11 mouse cellular contexts compared by ENCODE assay signal in genomic region chr3:38907676-38908425, GRCm38 (mm10). TPM values are rescaled to one million over a fixed set of nuclear protein-coding genes. Genes with fewer than 3 reads are reported as not detected.
DNase-seq lines count a peak whose midpoint lies in the region; ATAC-seq and TF ChIP-seq lines count a peak whose summit lies in the region.
"Had no signal": no experiment of that assay in that cellular context is flagged by ENCODE, and none has a peak within 500 bp of the region (broad histone marks: within the 10 kb centered on the region; RNA-seq: fewer than 3 reads in every experiment).

No protein-coding gene starts in this region.

- WGBS in cerebellum, adult 2 months: 16% methylated on average over 14 of the region's 14 CpGs
- 35% methylated on average over 14 of the region's 14 CpGs for WGBS in intestine, embryonic 14.5 days
- WGBS in intestine, embryonic 15.5 days: 42% methylated on average over 14 of the region's 14 CpGs
- 28% methylated on average over 14 of the region's 14 CpGs for WGBS in hindbrain, embryonic 10.5 days
- 12% methylated on average over 14 of the region's 14 CpGs for WGBS in midbrain, embryonic 16.5 days

- H3K4me3 ChIP-seq in cerebellum, adult 2 months (replicated peaks; ENCODE audit: insufficient read depth, low read depth, low read length): peak overlapping the region; percentile 36
- H3K4me3 ChIP-seq in intestine, embryonic 14.5 days (ENCODE audit: low read depth, low read length): no peak overlapping the region
- H3K4me3 ChIP-seq in intestine, embryonic 15.5 days (replicated peaks): no peak overlapping the region
- H3K4me3 ChIP-seq in hindbrain, embryonic 10.5 days: peak overlapping the region; percentile 34
- peak overlapping the region; percentile 21 for H3K4me3 ChIP-seq in midbrain, embryonic 16.5 days (ENCODE audit: low read depth, low read length)

- H3K4me2 ChIP-seq in intestine, embryonic 14.5 days (ENCODE audit: low read length): 0 out of 2 replicates have a peak overlapping the region, but pooled peaks have one; percentile 3
- H3K4me2 ChIP-seq in intestine, embryonic 15.5 days (replicated peaks): no peak overlapping the region
- peak overlapping the region; percentile 57 for H3K4me2 ChIP-seq in midbrain, embryonic 16.5 days (ENCODE audit: low read length)

- no peak for TF ChIP-seq POLR2A in cerebellum, adult 2 months (IDR thresholded peaks at IDR 0.05; ENCODE audit: borderline replicate concordance, insufficient read depth, low read length)

- H3K27me3 ChIP-seq in cerebellum, adult 2 months (ENCODE audit: control insufficient read depth, insufficient read depth, low read length): no peaks in the 10 kb centered on the region
- no peaks in the 10 kb centered on the region for H3K27me3 ChIP-seq in intestine, embryonic 14.5 days (replicated peaks; ENCODE audit: control insufficient read depth, insufficient read depth, low read length)
- H3K27me3 ChIP-seq in intestine, embryonic 15.5 days (replicated peaks): no peaks in the 10 kb centered on the region
- no peaks in the 10 kb centered on the region for H3K27me3 ChIP-seq in hindbrain, embryonic 10.5 days (ENCODE audit: insufficient read depth, poor library complexity, severe bottlenecking)
- H3K27me3 ChIP-seq in midbrain, embryonic 16.5 days (ENCODE audit: control insufficient read depth, insufficient read depth, low read depth, low read length): no peaks in the 10 kb centered on the region

- H3K9ac ChIP-seq in intestine, embryonic 14.5 days (ENCODE audit: low read length): no peak overlapping the region
- H3K9ac ChIP-seq in intestine, embryonic 15.5 days: no peak overlapping the region
- H3K9ac ChIP-seq in midbrain, embryonic 16.5 days (ENCODE audit: low read depth, low read length): peak overlapping the region; percentile 33

- intact Hi-C loops in left cerebral cortex, postnatal 36 days (cut with DNase I): no loop called here

- ATAC-seq in intestine, embryonic 14.5 days (replicated peaks; ENCODE audit: low FRiP score, low TSS enrichment, low read depth): no peak
- ATAC-seq in intestine, embryonic 15.5 days: no peak
- peak; percentile 58; the same call in 1 of the 2 replicates for ATAC-seq in midbrain, embryonic 16.5 days
- ATAC-seq in activated CD4-positive, CD25-positive, alpha-beta regulatory T cell, adult 4 months: no peak

- peaks cover 5% of the 10 kb centered on the region for H3K4me1 ChIP-seq in cerebellum, adult 2 months (ENCODE audit: control insufficient read depth, insufficient read depth, low read length)
- H3K4me1 ChIP-seq in intestine, embryonic 14.5 days (replicated peaks; ENCODE audit: control insufficient read depth, insufficient read depth, low read length): peaks cover 7% of the 10 kb centered on the region
- peaks cover 7% of the 10 kb centered on the region; the same call in 1 of the 2 replicates for H3K4me1 ChIP-seq in intestine, embryonic 15.5 days (replicated peaks)
- H3K4me1 ChIP-seq in hindbrain, embryonic 10.5 days (replicated peaks): peaks cover 50% of the 10 kb centered on the region
- peaks cover 22% of the 10 kb centered on the region for H3K4me1 ChIP-seq in midbrain, embryonic 16.5 days (ENCODE audit: control insufficient read depth, insufficient read depth, low read length)

- no peak for DNase-seq in cerebellum, adult 2 months
- DNase-seq in cerebellum, adult 9-11 months: no peak
- DNase-seq in intestine, embryonic 14.5 days (ENCODE audit: low spot score): no peak
- DNase-seq in hindbrain, embryonic 10.5 days (ENCODE audit: low spot score): peak; percentile 33
- DNase-seq in left cerebral cortex, postnatal 36 days (ENCODE audit: low spot score in 2 of 2): no peak
- DNase-seq: kidney, postnatal 4 days; lung, postnatal 10 days had no signal

- H3K9me3 ChIP-seq in intestine, embryonic 14.5 days (ENCODE audit: control insufficient read depth, low read length): no peaks in the 10 kb centered on the region
- H3K9me3 ChIP-seq in intestine, embryonic 15.5 days: no peaks in the 10 kb centered on the region
- no peaks in the 10 kb centered on the region for H3K9me3 ChIP-seq in hindbrain, embryonic 10.5 days
- H3K9me3 ChIP-seq in midbrain, embryonic 16.5 days (replicated peaks; ENCODE audit: control insufficient read depth, low read length, poor library complexity, severe bottlenecking): no peaks in the 10 kb centered on the region

- H3K27ac ChIP-seq in cerebellum, adult 2 months (ENCODE audit: insufficient read depth, low read length): no peak overlapping the region
- no peak overlapping the region for H3K27ac ChIP-seq in intestine, embryonic 14.5 days (ENCODE audit: low read depth)
- H3K27ac ChIP-seq in intestine, embryonic 15.5 days: no peak overlapping the region
- H3K27ac ChIP-seq in hindbrain, embryonic 10.5 days: peak overlapping the region; percentile 85
- peak overlapping the region; percentile 43; the same call in 1 of the 2 replicates for H3K27ac ChIP-seq in midbrain, embryonic 16.5 days (ENCODE audit: low read length)

- TF ChIP-seq CTCF in cerebellum, adult 2 months (IDR thresholded peaks at IDR 0.05; ENCODE audit: borderline replicate concordance, insufficient read depth, low read depth, low read length): no peak

- H3K36me3 ChIP-seq in intestine, embryonic 14.5 days (ENCODE audit: control insufficient read depth, insufficient read depth, low read length): no peaks in the 10 kb centered on the region
- H3K36me3 ChIP-seq in intestine, embryonic 15.5 days: no peaks in the 10 kb centered on the region
- peaks cover 11% of the 10 kb centered on the region for H3K36me3 ChIP-seq in hindbrain, embryonic 10.5 days
- H3K36me3 ChIP-seq in midbrain, embryonic 16.5 days (ENCODE audit: control insufficient read depth, insufficient read depth, low read length): no peaks in the 10 kb centered on the region
- H3K36me3 ChIP-seq: G1E had no signal

RNA-seq across cellular contexts. Expression of gene Fat4, which starts 21.1 kb away (rescaled TPM):
- 1.2 and 1.5 TPM in 2 replicates for polyA plus RNA-seq in cerebellum, adult 2 months (2012; rRNA removed)
- polyA plus RNA-seq in intestine, embryonic 14.5 days (2014; fragmentation: Nextera tagmentation; extraction: Ambion mirVana): 11.1 and 11.9 TPM in 2 replicates
- 5.1 and 5.3 TPM in 2 replicates for polyA plus RNA-seq in intestine, embryonic 15.5 days (2015; fragmentation: Nextera tagmentation; extraction: Ambion mirVana)
- polyA plus RNA-seq in hindbrain, embryonic 10.5 days (2016; fragmentation: Nextera tagmentation; extraction: Ambion mirVana): 6.6 and 10.3 TPM in 2 replicates
- 5.9 and 6.8 TPM in 2 replicates for polyA plus RNA-seq in midbrain, embryonic 16.5 days (2015; fragmentation: Nextera tagmentation; extraction: Ambion mirVana)
- total RNA-seq in left cerebral cortex, postnatal 36 days (2021): 10 to 100 TPM; 10.4 to 14.1 TPM
- polyA plus RNA-seq in activated CD4-positive, CD25-positive, alpha-beta regulatory T cell, adult 4 months (2017; shearing (Covaris generic)): not detected
- polyA plus RNA-seq: G1E had no signal

Comparison
In these comparisons a context has a peak if more than half of its experiments do, and no peak if none do; other contexts are left out.
1. H3K27ac ChIP-seq: peak in hindbrain, embryonic 10.5 days (single experiment) and midbrain, embryonic 16.5 days (single experiment); none in cerebellum, adult 2 months (single experiment), intestine, embryonic 14.5 days (single experiment) and intestine, embryonic 15.5 days (single experiment).
2. H3K4me3 ChIP-seq: peak in cerebellum, adult 2 months (single experiment), hindbrain, embryonic 10.5 days (single experiment) and midbrain, embryonic 16.5 days (single experiment); none in intestine, embryonic 14.5 days (single experiment) and intestine, embryonic 15.5 days (single experiment).